Mouse (Mus musculus) cortical plate, adult 2 months (tissue): Measurements from ENCODE around the gene Mpdu1. TPM values are rescaled to one million over a fixed set of nuclear protein-coding genes. Genes with fewer than 3 reads are reported as not detected.
"Not testable (repeated sequence)": the region's sequence is repeated elsewhere in the genome, so short reads cannot be mapped to it uniquely, and the experiment has no call there.

Experiments
- H3K27ac ChIP-seq: fragments of 200-500 bp; 2 replicates; pipeline ENCODE4 v1.5.1; 2012; ENCODE audit warnings: low read length, control low read depth, inconsistent platforms; ENCODE audit not compliant: insufficient read depth
- H3K4me1 ChIP-seq: fragments of 200-500 bp; 2 replicates; pipeline ENCODE4 v1.6.1; 2011; ENCODE audit warnings: low read length; ENCODE audit not compliant: control insufficient read depth, insufficient read depth
- H3K4me3 ChIP-seq: fragments of 200-500 bp; 2 replicates; pipeline ENCODE4 v1.5.1; 2011; ENCODE audit warnings: mild to moderate bottlenecking, low read length, control low read depth; ENCODE audit not compliant: insufficient read depth
- CTCF ChIP-seq: fragments of 200-500 bp; IDR thresholded peaks from 2 replicates; pipeline ENCODE4 v1.5.1; 2011; ENCODE audit warnings: mild to moderate bottlenecking, control low read depth, low read length; ENCODE audit not compliant: insufficient read depth; ENCODE audit errors: extremely low read depth
- POLR2A ChIP-seq: fragments of 200-500 bp; IDR thresholded peaks from 2 replicates; pipeline ENCODE4 v1.6.1; 2011; ENCODE audit warnings: mild to moderate bottlenecking, low read length, control low read depth; ENCODE audit not compliant: insufficient read depth; ENCODE audit errors: extremely low read depth
- polyA plus RNA-seq: library from polyadenylated mRNA; depleted of rRNA; stranded (reverse); fragments of >200 nt; gene quantifications from 2 replicates; pipeline ENCODE4 v1.2.3, GENCODE M21; 2012

The Mpdu1 gene
- polyA plus RNA-seq, 1 experiment = 92.8 TPM

GRCm38 (mm10) chr11:69629802-69630201 lies 32.6 kb downstream of the Mpdu1 start:
- Histone ChIP-seq H3K27ac (no peak overlapping the region), H3K4me1 (peaks cover 1% of the 10 kb centered on the region; the same call in 1 of the 2 replicates), H3K4me3 (no peak overlapping the region)
- TF ChIP-seq CTCF (no peak), POLR2A (no peak)

- Histone ChIP-seq H3K4me1 (no peaks in the 10 kb centered on the region), H3K27ac (no peak overlapping the region), H3K4me3 (no peak overlapping the region)
- peak; percentile 97 for TF ChIP-seq CTCF
- TF ChIP-seq POLR2A = no peak
Measured at GRCm38 (mm10) chr11:69628286-69628685, 34.2 kb downstream of the Mpdu1 start.

- not testable (repeated sequence) for H3K4me1 ChIP-seq, H3K27ac ChIP-seq
Measured at GRCm38 (mm10) chr11:69624339-69624738, 38.1 kb downstream of the Mpdu1 start.

GRCm38 (mm10) chr11:69623006-69623405 lies 39.4 kb downstream of the Mpdu1 start:
- Histone ChIP-seq H3K4me3 (peak overlapping the region; percentile 59), H3K27ac (no peak overlapping the region), H3K4me1 (peaks cover 3% of the 10 kb centered on the region; the same call in 1 of the 2 replicates)
- no peak for TF ChIP-seq POLR2A
- TF ChIP-seq CTCF = no peak

More at GRCm38 (mm10) chr11:69624339-69624738, 38.1 kb downstream of the Mpdu1 start:
- not testable (repeated sequence) for H3K4me3 ChIP-seq

- TF ChIP-seq CTCF = no peak
- TF ChIP-seq POLR2A = no peak
- H3K4me1 ChIP-seq = peaks cover 3% of the 10 kb centered on the region; the same call in 1 of the 2 replicates
- H3K4me3 ChIP-seq = peak overlapping the region; percentile 59
- no peak overlapping the region for H3K27ac ChIP-seq
Measured at GRCm38 (mm10) chr11:69622406-69622805, 40.0 kb downstream of the Mpdu1 start.

- Histone ChIP-seq H3K4me1 (peaks cover 3% of the 10 kb centered on the region; the same call in 1 of the 2 replicates), H3K4me3 (peak within 1 kb of the TSS; percentile 59), H3K27ac (0 out of 2 replicates have a peak within 1 kb of the TSS, but pooled peaks have one; percentile 43)
- TF ChIP-seq POLR2A = peak; percentile 50; the same call in 1 of the 2 replicates
- no peak for TF ChIP-seq CTCF
Measured at GRCm38 (mm10) chr11:69621571-69622268, 40.7 kb downstream of the Mpdu1 start, which contains the start of gene Sat2. Sat2 (plus strand) TSS chr11:69622024.

- Histone ChIP-seq H3K4me1 (peaks cover 3% of the 10 kb centered on the region; the same call in 1 of the 2 replicates), H3K4me3 (no peak overlapping the region; the same call in 1 of the 2 replicates), H3K27ac (no peak overlapping the region)
- no peak for TF ChIP-seq POLR2A
- TF ChIP-seq CTCF = no peak
Measured at GRCm38 (mm10) chr11:69620394-69621081, 41.9 kb downstream of the Mpdu1 start.

- no peak within 1 kb of the TSS for H3K27ac ChIP-seq
- no peak within 1 kb of the TSS for H3K4me3 ChIP-seq
- no peak for TF ChIP-seq POLR2A
- no peak for TF ChIP-seq CTCF
- peaks cover 2% of the 10 kb centered on the region; the same call in 1 of the 2 replicates for H3K4me1 ChIP-seq
Measured at GRCm38 (mm10) chr11:69617805-69618204, 44.6 kb downstream of the Mpdu1 start, which contains the start of gene Shbg. Shbg (minus strand) TSS chr11:69617905.

GRCm38 (mm10) chr11:69616781-69617180 lies 45.7 kb downstream of the Mpdu1 start:
- H3K27ac ChIP-seq = no peak overlapping the region
- no peak overlapping the region for H3K4me3 ChIP-seq
- TF ChIP-seq POLR2A (no peak), CTCF (no peak)
- no peaks in the 10 kb centered on the region for H3K4me1 ChIP-seq

GRCm38 (mm10) chr11:69614257-69614588 lies 48.2 kb downstream of the Mpdu1 start:
- H3K4me1 ChIP-seq, H3K4me3 ChIP-seq, H3K27ac ChIP-seq: not testable (repeated sequence)
